Mouse (Mus musculus): ENCODE measurements around the gene Tal1. TPM values are rescaled to one million over a fixed set of nuclear protein-coding genes. Genes with fewer than 3 reads are reported as not detected.
A peak's percentile ranks its signal among the peaks of the same experiment; 100 is the strongest.

The Tal1 gene
- total RNA-seq, 1 experiment = 0.40 TPM

GRCm38 (mm10) chr4:115038242-115038641 lies 18.0 kb upstream of the Tal1 start:
- peaks cover 16% of the 10 kb centered on the region for H3K36me3 ChIP-seq (ENCODE audit: control insufficient read depth, insufficient read depth, low read length, poor library complexity, severe bottlenecking)
- no peak overlapping the region for H3K9ac ChIP-seq (ENCODE audit: insufficient read depth, low read depth, low read length, poor library complexity, severe bottlenecking)
- no peaks in the 10 kb centered on the region for H3K9me3 ChIP-seq (ENCODE audit: control insufficient read depth, insufficient read depth, low read depth, low read length)
- H3K27ac ChIP-seq (ENCODE audit: insufficient read depth, low read depth, low read length, poor library complexity, severe bottlenecking) = no peak overlapping the region
- H3K4me3 ChIP-seq (ENCODE audit: insufficient read depth in 1 of 2, low read depth in 1 of 2, low read length in 2 of 2, poor library complexity in 1 of 2, severe bottlenecking in 1 of 2) = no peak overlapping the region
- no peaks in the 10 kb centered on the region for H3K4me1 ChIP-seq (ENCODE audit: control insufficient read depth in 2 of 2, insufficient read depth in 2 of 2, low read length in 2 of 2, poor library complexity in 1 of 2)
- DNase-seq (ENCODE audit: low read depth, low spot score) = no peak
- in situ Hi-C loops (cut with MboI; ENCODE audit: low sequenced_read_pairs in 2 of 2, unreplicated experiment in 2 of 2) = no loop called here
- no peak for TF ChIP-seq CHD2 (IDR thresholded peaks at IDR 0.05; ENCODE audit: low read depth, low read length)
- TF ChIP-seq ZC3H11A (IDR thresholded peaks at IDR 0.05; ENCODE audit: borderline replicate concordance, low read depth, low read length) = no peak
- TF ChIP-seq ZNF384 (IDR thresholded peaks at IDR 0.05; ENCODE audit: low read depth, low read length) = no peak
- TF ChIP-seq MAFK (IDR thresholded peaks at IDR 0.05; ENCODE audit: insufficient read depth, low read depth, low read length) = no peak
- no peak for TF ChIP-seq HCFC1 (IDR thresholded peaks at IDR 0.05; ENCODE audit: borderline replicate concordance, insufficient read depth, low read length)

GRCm38 (mm10) chr4:115045621-115046020 lies 10.6 kb upstream of the Tal1 start:
- no peaks in the 10 kb centered on the region for H3K9me3 ChIP-seq (ENCODE audit: control insufficient read depth, insufficient read depth, low read depth, low read length)
- no peak overlapping the region for H3K4me3 ChIP-seq (ENCODE audit: insufficient read depth in 1 of 2, low read depth in 1 of 2, low read length in 2 of 2, poor library complexity in 1 of 2, severe bottlenecking in 1 of 2)
- peaks cover 2 to 4% of the 10 kb centered on the region in 2 experiments; a peak in 1 of 4 replicates for H3K4me1 ChIP-seq (ENCODE audit: control insufficient read depth in 2 of 2, insufficient read depth in 2 of 2, low read length in 2 of 2, poor library complexity in 1 of 2)
- TF ChIP-seq MAFK (IDR thresholded peaks at IDR 0.05; ENCODE audit: insufficient read depth, low read depth, low read length) = no peak
- TF ChIP-seq ZC3H11A (IDR thresholded peaks at IDR 0.05; ENCODE audit: borderline replicate concordance, low read depth, low read length) = no peak
- no peak for TF ChIP-seq CHD2 (IDR thresholded peaks at IDR 0.05; ENCODE audit: low read depth, low read length)
- no peak for TF ChIP-seq ZNF384 (IDR thresholded peaks at IDR 0.05; ENCODE audit: low read depth, low read length)
- TF ChIP-seq HCFC1 (IDR thresholded peaks at IDR 0.05; ENCODE audit: borderline replicate concordance, insufficient read depth, low read length) = no peak
- no peak overlapping the region for H3K27ac ChIP-seq (ENCODE audit: insufficient read depth, low read depth, low read length, poor library complexity, severe bottlenecking)
- in situ Hi-C loops (cut with MboI; ENCODE audit: low sequenced_read_pairs in 2 of 2, unreplicated experiment in 2 of 2) = no loop called here
- H3K9ac ChIP-seq (ENCODE audit: insufficient read depth, low read depth, low read length, poor library complexity, severe bottlenecking) = no peak overlapping the region
- no peak for DNase-seq (ENCODE audit: low read depth, low spot score)
- H3K36me3 ChIP-seq (ENCODE audit: control insufficient read depth, insufficient read depth, low read length, poor library complexity, severe bottlenecking) = peaks cover 9% of the 10 kb centered on the region

- in situ Hi-C loops (cut with MboI; ENCODE audit: low sequenced_read_pairs in 2 of 2, unreplicated experiment in 2 of 2) = no loop called here
- TF ChIP-seq HCFC1 (IDR thresholded peaks at IDR 0.05; ENCODE audit: borderline replicate concordance, insufficient read depth, low read length) = no peak
- no peak for TF ChIP-seq ZNF384 (IDR thresholded peaks at IDR 0.05; ENCODE audit: low read depth, low read length)
- TF ChIP-seq MAFK (IDR thresholded peaks at IDR 0.05; ENCODE audit: insufficient read depth, low read depth, low read length) = no peak
- no peak for TF ChIP-seq ZC3H11A (IDR thresholded peaks at IDR 0.05; ENCODE audit: borderline replicate concordance, low read depth, low read length)
- no peak for TF ChIP-seq CHD2 (IDR thresholded peaks at IDR 0.05; ENCODE audit: low read depth, low read length)
- H3K9me3 ChIP-seq (ENCODE audit: control insufficient read depth, insufficient read depth, low read depth, low read length) = no peaks in the 10 kb centered on the region
- H3K27ac ChIP-seq (ENCODE audit: insufficient read depth, low read depth, low read length, poor library complexity, severe bottlenecking) = no peak overlapping the region
- peak; percentile 82 for DNase-seq (ENCODE audit: low read depth, low spot score)
- H3K4me3 ChIP-seq (ENCODE audit: insufficient read depth in 1 of 2, low read depth in 1 of 2, low read length in 2 of 2, poor library complexity in 1 of 2, severe bottlenecking in 1 of 2) = no peak overlapping the region
- peak overlapping the region; percentile 19; the same call in 1 of the 2 replicates for H3K9ac ChIP-seq (ENCODE audit: insufficient read depth, low read depth, low read length, poor library complexity, severe bottlenecking)
- peaks cover 2 to 4% of the 10 kb centered on the region in 2 experiments; a peak in 1 of 4 replicates for H3K4me1 ChIP-seq (ENCODE audit: control insufficient read depth in 2 of 2, insufficient read depth in 2 of 2, low read length in 2 of 2, poor library complexity in 1 of 2)
- H3K36me3 ChIP-seq (ENCODE audit: control insufficient read depth, insufficient read depth, low read length, poor library complexity, severe bottlenecking) = no peaks in the 10 kb centered on the region
Observed at GRCm38 (mm10) chr4:115047750-115048149, 8.5 kb upstream of the Tal1 start.

GRCm38 (mm10) chr4:115048190-115048589 lies 8.0 kb upstream of the Tal1 start:
- Histone ChIP-seq H3K27ac (ENCODE audit: insufficient read depth, low read depth, low read length, poor library complexity, severe bottlenecking) (no peak overlapping the region), H3K4me3 (ENCODE audit: insufficient read depth in 1 of 2, low read depth in 1 of 2, low read length in 2 of 2, poor library complexity in 1 of 2, severe bottlenecking in 1 of 2) (no peak overlapping the region), H3K9ac (ENCODE audit: insufficient read depth, low read depth, low read length, poor library complexity, severe bottlenecking) (peak overlapping the region; percentile 19; the same call in 1 of the 2 replicates), H3K4me1 (ENCODE audit: control insufficient read depth in 2 of 2, insufficient read depth in 2 of 2, low read length in 2 of 2, poor library complexity in 1 of 2) (peaks cover 2 to 4% of the 10 kb centered on the region in 2 experiments; a peak in 1 of 4 replicates), H3K9me3 (ENCODE audit: control insufficient read depth, insufficient read depth, low read depth, low read length) (no peaks in the 10 kb centered on the region), H3K36me3 (ENCODE audit: control insufficient read depth, insufficient read depth, low read length, poor library complexity, severe bottlenecking) (no peaks in the 10 kb centered on the region)
- in situ Hi-C loops (cut with MboI; ENCODE audit: low sequenced_read_pairs in 2 of 2, unreplicated experiment in 2 of 2) = no loop called here
- no peak for DNase-seq (ENCODE audit: low read depth, low spot score)
- TF ChIP-seq ZC3H11A (IDR thresholded peaks at IDR 0.05; ENCODE audit: borderline replicate concordance, low read depth, low read length) = no peak
- no peak for TF ChIP-seq ZNF384 (IDR thresholded peaks at IDR 0.05; ENCODE audit: low read depth, low read length)
- TF ChIP-seq HCFC1 (IDR thresholded peaks at IDR 0.05; ENCODE audit: borderline replicate concordance, insufficient read depth, low read length) = no peak
- TF ChIP-seq CHD2 (IDR thresholded peaks at IDR 0.05; ENCODE audit: low read depth, low read length) = no peak
- TF ChIP-seq MAFK (IDR thresholded peaks at IDR 0.05; ENCODE audit: insufficient read depth, low read depth, low read length) = no peak

All from ES-E14 (cell line).